Mouse (Mus musculus) cerebellum, adult 2 months (tissue): ENCODE results near the gene Ube2r2.

Source experiments
- CTCF ChIP-seq: fragments of 200-500 bp; IDR thresholded peaks from 2 replicates; pipeline ENCODE4 v1.5.1; 2011; ENCODE audit warnings: low read depth, mild to moderate bottlenecking, control low read depth, low read length, moderate library complexity, borderline replicate concordance; ENCODE audit not compliant: insufficient read depth
- POLR2A ChIP-seq: fragments of 200-500 bp; IDR thresholded peaks from 2 replicates; pipeline ENCODE4 v1.6.1; 2011; ENCODE audit warnings: low read length, control low read depth, borderline replicate concordance; ENCODE audit not compliant: insufficient read depth

- TF ChIP-seq CTCF (no peak), POLR2A (no peak)
These were observed 39.4 kb upstream of the Ube2r2 start for GRCm38 (mm10) chr4:41096169-41096568.
